Mouse (Mus musculus): ENCODE measurements around the gene Pparg. TPM values are rescaled to one million over a fixed set of nuclear protein-coding genes. Genes with fewer than 3 reads are reported as not detected.

Gene Pparg
- polyA plus RNA-seq, 1 experiment from 2014 or later = 0.51 TPM

- H3K9ac ChIP-seq = no peak overlapping the region
- WGBS = 64% methylated on average over 2 of the region's 2 CpGs
- no peak overlapping the region for H3K4me2 ChIP-seq (replicated peaks)
- H3K4me1 ChIP-seq (replicated peaks; ENCODE audit: control insufficient read depth, insufficient read depth, low read length) = no peaks in the 10 kb centered on the region
- no peaks in the 10 kb centered on the region for H3K27me3 ChIP-seq (ENCODE audit: control insufficient read depth, insufficient read depth, low read length)
- no peaks in the 10 kb centered on the region for H3K36me3 ChIP-seq (replicated peaks; ENCODE audit: control insufficient read depth, insufficient read depth)
- no peak overlapping the region for H3K4me3 ChIP-seq (replicated peaks; ENCODE audit: low read length)
- no peaks in the 10 kb centered on the region for H3K9me3 ChIP-seq (ENCODE audit: control insufficient read depth, low read length)
- DNase-seq (ENCODE audit: low spot score) (no peak), ATAC-seq (ENCODE audit: low FRiP score) (no peak)
- H3K27ac ChIP-seq = no peak overlapping the region
These were observed 74.1 kb downstream of the Pparg start for GRCm38 (mm10) chr6:115434816-115435215.

GRCm38 (mm10) chr6:115440231-115441006, 79.7 kb downstream of the Pparg start:
- H3K9me3 ChIP-seq (ENCODE audit: control insufficient read depth, low read length) = no peaks in the 10 kb centered on the region
- 87% methylated on average over 5 of the region's 5 CpGs for WGBS
- no peaks in the 10 kb centered on the region for H3K4me1 ChIP-seq (replicated peaks; ENCODE audit: control insufficient read depth, insufficient read depth, low read length)
- H3K4me2 ChIP-seq (replicated peaks) = no peak overlapping the region
- H3K27me3 ChIP-seq (ENCODE audit: control insufficient read depth, insufficient read depth, low read length) = no peaks in the 10 kb centered on the region
- no peak overlapping the region for H3K4me3 ChIP-seq (replicated peaks; ENCODE audit: low read length)
- H3K9ac ChIP-seq = no peak overlapping the region
- ATAC-seq (ENCODE audit: low FRiP score) = no peak
- H3K27ac ChIP-seq = no peak overlapping the region
- DNase-seq (ENCODE audit: low spot score) = no peak
- no peaks in the 10 kb centered on the region for H3K36me3 ChIP-seq (replicated peaks; ENCODE audit: control insufficient read depth, insufficient read depth)

- H3K36me3 ChIP-seq (replicated peaks; ENCODE audit: control insufficient read depth, insufficient read depth) = no peaks in the 10 kb centered on the region
- WGBS = 71% methylated on average over 1 of the region's 1 CpGs
- H3K9me3 ChIP-seq (ENCODE audit: control insufficient read depth, low read length) = no peaks in the 10 kb centered on the region
- no peaks in the 10 kb centered on the region for H3K27me3 ChIP-seq (ENCODE audit: control insufficient read depth, insufficient read depth, low read length)
- no peak overlapping the region for H3K9ac ChIP-seq
- H3K4me3 ChIP-seq (replicated peaks; ENCODE audit: low read length) = no peak overlapping the region
- ATAC-seq (ENCODE audit: low FRiP score) (no peak), DNase-seq (ENCODE audit: low spot score) (no peak)
- no peak overlapping the region for H3K4me2 ChIP-seq (replicated peaks)
- H3K4me1 ChIP-seq (replicated peaks; ENCODE audit: control insufficient read depth, insufficient read depth, low read length) = no peaks in the 10 kb centered on the region
- no peak overlapping the region for H3K27ac ChIP-seq
These were observed 91.8 kb downstream of the Pparg start for GRCm38 (mm10) chr6:115452501-115452900.

DNA sequence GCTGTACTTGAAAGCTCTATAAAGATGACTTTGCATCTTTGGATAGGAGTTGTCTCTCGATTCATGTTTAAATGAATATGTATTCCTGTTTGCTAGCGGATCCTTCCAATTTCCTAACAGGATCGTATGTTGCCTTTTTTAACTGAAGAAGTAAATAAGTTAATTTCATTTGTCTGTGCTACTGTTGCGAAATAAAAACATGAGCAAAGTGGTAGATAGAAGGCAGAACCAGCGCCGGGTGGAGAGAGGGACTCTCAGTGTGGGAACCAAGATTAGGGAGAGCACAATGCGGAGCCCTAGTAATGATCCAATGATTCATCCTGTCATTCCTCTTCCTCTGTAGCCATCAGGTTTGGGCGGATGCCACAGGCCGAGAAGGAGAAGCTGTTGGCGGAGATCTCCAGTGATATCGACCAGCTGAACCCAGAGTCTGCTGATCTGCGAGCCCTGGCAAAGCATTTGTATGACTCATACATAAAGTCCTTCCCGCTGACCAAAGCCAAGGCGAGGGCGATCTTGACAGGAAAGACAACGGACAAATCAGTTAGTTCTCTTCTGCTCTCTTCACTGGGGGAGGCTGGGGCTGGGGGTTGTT, 102.1 kb downstream of the Pparg start:
- no peaks in the 10 kb centered on the region for H3K27me3 ChIP-seq (ENCODE audit: control insufficient read depth, insufficient read depth, low read length)
- H3K9ac ChIP-seq = no peak overlapping the region
- H3K36me3 ChIP-seq (replicated peaks; ENCODE audit: control insufficient read depth, insufficient read depth) = no peaks in the 10 kb centered on the region
- WGBS = 85% methylated on average over 16 of the region's 16 CpGs
- no peak overlapping the region for H3K27ac ChIP-seq
- no peaks in the 10 kb centered on the region for H3K9me3 ChIP-seq (ENCODE audit: control insufficient read depth, low read length)
- no peak overlapping the region for H3K4me2 ChIP-seq (replicated peaks)
- H3K4me3 ChIP-seq (replicated peaks; ENCODE audit: low read length) = no peak overlapping the region
- ATAC-seq (ENCODE audit: low FRiP score) (no peak), DNase-seq (ENCODE audit: low spot score) (no peak)
- H3K4me1 ChIP-seq (replicated peaks; ENCODE audit: control insufficient read depth, insufficient read depth, low read length) = no peaks in the 10 kb centered on the region

- no peak overlapping the region for H3K27ac ChIP-seq
- H3K27me3 ChIP-seq (ENCODE audit: control insufficient read depth, insufficient read depth, low read length) = no peaks in the 10 kb centered on the region
- H3K4me1 ChIP-seq (replicated peaks; ENCODE audit: control insufficient read depth, insufficient read depth, low read length) = no peaks in the 10 kb centered on the region
- H3K4me2 ChIP-seq (replicated peaks) = no peak overlapping the region
- H3K9me3 ChIP-seq (ENCODE audit: control insufficient read depth, low read length) = no peaks in the 10 kb centered on the region
- DNase-seq (ENCODE audit: low spot score) = no peak
- 83% methylated on average over 2 of the region's 2 CpGs for WGBS
- H3K4me3 ChIP-seq (replicated peaks; ENCODE audit: low read length) = no peak overlapping the region
- no peaks in the 10 kb centered on the region for H3K36me3 ChIP-seq (replicated peaks; ENCODE audit: control insufficient read depth, insufficient read depth)
- no peak overlapping the region for H3K9ac ChIP-seq
- no peak for ATAC-seq (ENCODE audit: low FRiP score)
These were observed 102.6 kb downstream of the Pparg start for GRCm38 (mm10) chr6:115463338-115463737.

DNA sequence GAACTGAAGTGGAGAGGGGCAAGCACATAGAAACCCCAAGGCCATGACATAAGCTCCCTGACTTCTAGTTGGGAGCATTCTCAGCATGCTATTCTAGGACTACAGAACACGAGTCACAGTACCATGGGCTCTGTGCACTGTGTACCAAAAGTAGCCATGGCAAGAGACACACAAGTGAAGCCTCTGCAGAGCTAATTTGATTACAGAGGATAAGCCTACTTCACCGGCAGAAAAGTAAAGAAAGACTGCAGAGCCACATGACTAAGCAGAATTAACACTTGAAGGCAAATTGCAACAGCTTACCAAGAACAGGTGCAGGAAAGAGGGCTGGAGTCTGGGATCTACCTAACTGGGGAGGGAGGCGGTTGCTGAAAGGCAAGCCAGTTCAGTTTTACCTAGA, 103.9 kb downstream of the Pparg start:
- no peaks in the 10 kb centered on the region for H3K27me3 ChIP-seq (ENCODE audit: control insufficient read depth, insufficient read depth, low read length)
- no peak for ATAC-seq (ENCODE audit: low FRiP score)
- no peak overlapping the region for H3K27ac ChIP-seq
- WGBS = 56% methylated on average over 3 of the region's 3 CpGs
- H3K4me3 ChIP-seq (replicated peaks; ENCODE audit: low read length) = no peak overlapping the region
- no peaks in the 10 kb centered on the region for H3K36me3 ChIP-seq (replicated peaks; ENCODE audit: control insufficient read depth, insufficient read depth)
- no peak overlapping the region for H3K9ac ChIP-seq
- H3K9me3 ChIP-seq (ENCODE audit: control insufficient read depth, low read length) = no peaks in the 10 kb centered on the region
- no peak overlapping the region for H3K4me2 ChIP-seq (replicated peaks)
- no peaks in the 10 kb centered on the region for H3K4me1 ChIP-seq (replicated peaks; ENCODE audit: control insufficient read depth, insufficient read depth, low read length)
- no peak for DNase-seq (ENCODE audit: low spot score)

GRCm38 (mm10) chr6:115465463-115465862, 104.7 kb downstream of the Pparg start:
- Histone ChIP-seq H3K27ac (no peak overlapping the region), H3K27me3 (ENCODE audit: control insufficient read depth, insufficient read depth, low read length) (no peaks in the 10 kb centered on the region), H3K4me1 (replicated peaks; ENCODE audit: control insufficient read depth, insufficient read depth, low read length) (no peaks in the 10 kb centered on the region), H3K4me2 (replicated peaks) (no peak overlapping the region), H3K9ac (no peak overlapping the region), H3K36me3 (replicated peaks; ENCODE audit: control insufficient read depth, insufficient read depth) (no peaks in the 10 kb centered on the region), H3K9me3 (ENCODE audit: control insufficient read depth, low read length) (no peaks in the 10 kb centered on the region), H3K4me3 (replicated peaks; ENCODE audit: low read length) (no peak overlapping the region)
- no peak for DNase-seq (ENCODE audit: low spot score)
- 90% methylated on average over 2 of the region's 2 CpGs for WGBS
- no peak for ATAC-seq (ENCODE audit: low FRiP score)

DNA sequence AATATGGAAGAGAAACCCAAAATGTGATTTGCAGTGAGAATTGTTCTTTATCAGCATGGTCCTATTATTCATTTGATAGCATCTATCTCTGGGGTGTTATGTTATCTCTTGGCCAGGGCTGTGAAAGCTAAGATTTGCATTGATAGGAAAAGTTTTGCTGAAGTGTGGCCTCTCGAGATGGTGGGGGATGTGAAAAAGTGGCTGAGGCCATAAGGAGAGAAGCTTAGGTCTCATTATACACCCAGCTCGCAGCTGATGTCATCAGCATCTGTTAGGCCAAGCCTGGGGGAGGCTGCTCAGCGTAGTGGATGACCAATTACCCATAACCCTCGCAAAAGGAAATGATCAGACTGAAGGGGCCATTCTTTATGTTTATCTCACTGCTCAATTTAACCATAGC, 105.1 kb downstream of the Pparg start:
- Histone ChIP-seq H3K27me3 (ENCODE audit: control insufficient read depth, insufficient read depth, low read length) (no peaks in the 10 kb centered on the region), H3K4me1 (replicated peaks; ENCODE audit: control insufficient read depth, insufficient read depth, low read length) (no peaks in the 10 kb centered on the region), H3K27ac (no peak overlapping the region), H3K36me3 (replicated peaks; ENCODE audit: control insufficient read depth, insufficient read depth) (no peaks in the 10 kb centered on the region), H3K9ac (no peak overlapping the region), H3K4me2 (replicated peaks) (no peak overlapping the region), H3K9me3 (ENCODE audit: control insufficient read depth, low read length) (no peaks in the 10 kb centered on the region), H3K4me3 (replicated peaks; ENCODE audit: low read length) (no peak overlapping the region)
- DNase-seq (ENCODE audit: low spot score) (no peak), ATAC-seq (ENCODE audit: low FRiP score) (no peak)
- WGBS = 44% methylated on average over 4 of the region's 4 CpGs

GRCm38 (mm10) chr6:115466601-115467000, 105.8 kb downstream of the Pparg start:
- DNase-seq (ENCODE audit: low spot score) = no peak
- Histone ChIP-seq H3K27me3 (ENCODE audit: control insufficient read depth, insufficient read depth, low read length) (no peaks in the 10 kb centered on the region), H3K9ac (no peak overlapping the region), H3K4me2 (replicated peaks) (no peak overlapping the region), H3K4me3 (replicated peaks; ENCODE audit: low read length) (no peak overlapping the region), H3K27ac (no peak overlapping the region), H3K4me1 (replicated peaks; ENCODE audit: control insufficient read depth, insufficient read depth, low read length) (no peaks in the 10 kb centered on the region), H3K36me3 (replicated peaks; ENCODE audit: control insufficient read depth, insufficient read depth) (no peaks in the 10 kb centered on the region), H3K9me3 (ENCODE audit: control insufficient read depth, low read length) (no peaks in the 10 kb centered on the region)
- no peak for ATAC-seq (ENCODE audit: low FRiP score)
- 68% methylated on average over 3 of the region's 3 CpGs for WGBS
